Mouse (Mus musculus) hindbrain, embryonic 14.5 days (tissue): ENCODE measurements around the gene Irf5. TPM values are rescaled to one million over a fixed set of nuclear protein-coding genes. Genes with fewer than 3 reads are reported as not detected.

ENCODE experiments used
- ATAC-seq: fragments of 200-750 bp; cut with Nextera tagmentation; 2 replicates; pipeline ENCODE4 v1.8.0; 2017; ENCODE audit warnings: moderate number of reproducible peaks, mild to moderate bottlenecking, moderate TSS enrichment, moderate library complexity; ENCODE audit not compliant: low FRiP score
- DNase-seq: peaks from one replicate; pipeline ENCODE4 v3.0.0-alpha.2; 2015; ENCODE audit warnings: low spot score
- H3K27ac ChIP-seq: fragments of 300-500 bp; sonication (generic); 2 replicates; pipeline ENCODE4 v1.5.1; 2014; ENCODE audit warnings: mild to moderate bottlenecking, moderate library complexity
- H3K27me3 ChIP-seq: fragments of 300-500 bp; sonication (generic); 2 replicates; pipeline ENCODE4 v1.6.1; 2014; ENCODE audit warnings: mild to moderate bottlenecking, low read length, mixed read lengths; ENCODE audit not compliant: control insufficient read depth, insufficient read depth
- H3K36me3 ChIP-seq: fragments of 300-500 bp; sonication (generic); replicated peaks from 2 replicates; pipeline ENCODE4 v1.6.1; 2014; ENCODE audit not compliant: control insufficient read depth, insufficient read depth
- H3K4me1 ChIP-seq: fragments of 300-500 bp; sonication (generic); replicated peaks from 2 replicates; pipeline ENCODE4 v1.6.1; 2014; ENCODE audit warnings: antibody characterized with exemption, low read length, mixed read lengths; ENCODE audit not compliant: control insufficient read depth, insufficient read depth
- H3K4me2 ChIP-seq: fragments of 300-500 bp; sonication (generic); replicated peaks from 2 replicates; pipeline ENCODE4 v1.6.1; 2014; ENCODE audit warnings: mild to moderate bottlenecking, moderate library complexity
- H3K4me3 ChIP-seq: fragments of 300-500 bp; sonication (generic); replicated peaks from 2 replicates; pipeline ENCODE4 v1.5.1; 2014; ENCODE audit warnings: mild to moderate bottlenecking, low read length
- H3K9ac ChIP-seq: fragments of 300-500 bp; sonication (generic); 2 replicates; pipeline ENCODE4 v1.6.1; 2014
- H3K9me3 ChIP-seq: fragments of 300-500 bp; sonication (generic); 2 replicates; pipeline ENCODE4 v1.6.1; 2016; ENCODE audit warnings: low read length; ENCODE audit not compliant: control insufficient read depth
- WGBS: fragments of 180-500 bp; shearing (Covaris S2); extraction: QIAGEN DNeasy Blood & Tissue Kit; methylation state at CpG from one replicate; pipeline ENCODE4 v1.1.7; 2014; 5-methylcytosine and 5-hydroxymethylcytosine counted together
- polyA plus RNA-seq: library from polyadenylated mRNA; unstranded; fragments of >200 nt; fragmentation: Nextera tagmentation; extraction: Ambion mirVana; gene quantifications from 2 replicates; pipeline ENCODE4 v1.2.1, GENCODE M21; 2014

The Irf5 gene
- polyA plus RNA-seq, result 1.5 and 1.7 TPM in 2 replicates

- Histone ChIP-seq H3K4me2 (peak within 1 kb of the TSS; percentile 94), H3K4me3 (peak within 1 kb of the TSS; percentile 52), H3K36me3 (no peaks in the 10 kb centered on the region), H3K4me1 (peaks cover 20% of the 10 kb centered on the region; the same call in 1 of the 2 replicates), H3K9me3 (no peaks in the 10 kb centered on the region), H3K27ac (no peak within 1 kb of the TSS), H3K9ac (peak within 1 kb of the TSS; percentile 56), H3K27me3 (peaks cover 55% of the 10 kb centered on the region)
- ATAC-seq (peak; percentile 52), DNase-seq (no peak)
- WGBS, result under 1% methylated on average over 70 of the region's 96 CpGs
These were observed at the start of gene Irf5 for GRCm38 (mm10) chr6:29526281-29527251. TSS of gene Irf5 (plus strand) at chr6:29526625.

- H3K36me3 ChIP-seq, result no peaks in the 10 kb centered on the region
- H3K9me3 ChIP-seq, result no peaks in the 10 kb centered on the region
- 0 out of 2 replicates have a peak, but pooled peaks cover 7% of the 10 kb centered on the region for H3K4me1 ChIP-seq
- H3K27me3 ChIP-seq, result peaks cover 5% of the 10 kb centered on the region; the same call in 1 of the 2 replicates
- WGBS, result 94% methylated on average over 13 of the region's 13 CpGs
- no peak for DNase-seq
- no peak overlapping the region for H3K27ac ChIP-seq
- H3K9ac ChIP-seq, result no peak overlapping the region
- no peak for ATAC-seq
- H3K4me3 ChIP-seq, result no peak overlapping the region
- H3K4me2 ChIP-seq, result no peak overlapping the region
These were observed 43.7 kb upstream of the Irf5 start for GRCm38 (mm10) chr6:29482691-29483090.

- peak overlapping the region; percentile 20; the same call in 1 of the 2 replicates for H3K9ac ChIP-seq
- DNase-seq (peak; percentile 81), ATAC-seq (peak; percentile 51; the same call in 1 of the 2 replicates)
- H3K4me2 ChIP-seq, result peak overlapping the region; percentile 52
- no peaks in the 10 kb centered on the region for H3K9me3 ChIP-seq
- 0 out of 2 replicates have a peak, but pooled peaks cover 7% of the 10 kb centered on the region for H3K4me1 ChIP-seq
- H3K36me3 ChIP-seq, result no peaks in the 10 kb centered on the region
- WGBS, result 9% methylated on average over 26 of the region's 26 CpGs
- H3K27ac ChIP-seq, result no peak overlapping the region
- 0 out of 2 replicates have a peak overlapping the region, but pooled peaks have one; percentile 15 for H3K4me3 ChIP-seq
- peaks cover 5% of the 10 kb centered on the region; the same call in 1 of the 2 replicates for H3K27me3 ChIP-seq
These were observed 41.5 kb upstream of the Irf5 start for GRCm38 (mm10) chr6:29484716-29485559.

- H3K36me3 ChIP-seq, result no peaks in the 10 kb centered on the region
- ATAC-seq (no peak), DNase-seq (no peak)
- H3K4me2 ChIP-seq, result no peak overlapping the region
- H3K27ac ChIP-seq, result no peak overlapping the region
- no peak overlapping the region for H3K9ac ChIP-seq
- peaks cover 5% of the 10 kb centered on the region; the same call in 1 of the 2 replicates for H3K27me3 ChIP-seq
- 48% methylated on average over 2 of the region's 2 CpGs for WGBS
- no peaks in the 10 kb centered on the region for H3K9me3 ChIP-seq
- H3K4me1 ChIP-seq, result 0 out of 2 replicates have a peak, but pooled peaks cover 7% of the 10 kb centered on the region
- no peak overlapping the region for H3K4me3 ChIP-seq
These were observed 40.5 kb upstream of the Irf5 start for GRCm38 (mm10) chr6:29485951-29486350.

GRCm38 (mm10) chr6:29494101-29494500 is 32.3 kb upstream of the Irf5 start:
- H3K27me3 ChIP-seq, result peaks cover 36% of the 10 kb centered on the region
- no peak overlapping the region for H3K27ac ChIP-seq
- H3K4me2 ChIP-seq, result no peak overlapping the region
- H3K9ac ChIP-seq, result no peak overlapping the region
- no peaks in the 10 kb centered on the region for H3K36me3 ChIP-seq
- H3K4me3 ChIP-seq, result no peak overlapping the region
- no peaks in the 10 kb centered on the region for H3K9me3 ChIP-seq
- no peak for ATAC-seq
- H3K4me1 ChIP-seq, result no peaks in the 10 kb centered on the region
- 85% methylated on average over 4 of the region's 4 CpGs for WGBS
- no peak for DNase-seq

- DNase-seq (no peak), ATAC-seq (peak; percentile 57; the same call in 1 of the 2 replicates)
- H3K9me3 ChIP-seq, result no peaks in the 10 kb centered on the region
- no peak overlapping the region for H3K27ac ChIP-seq
- H3K36me3 ChIP-seq, result no peaks in the 10 kb centered on the region
- H3K9ac ChIP-seq, result no peak overlapping the region
- peaks cover 36% of the 10 kb centered on the region for H3K27me3 ChIP-seq
- H3K4me1 ChIP-seq, result no peaks in the 10 kb centered on the region
- no peak overlapping the region for H3K4me3 ChIP-seq
- 16% methylated on average over 25 of the region's 25 CpGs for WGBS
- no peak overlapping the region for H3K4me2 ChIP-seq
These were observed 30.2 kb upstream of the Irf5 start for GRCm38 (mm10) chr6:29496270-29496669.

- H3K4me3 ChIP-seq, result no peak overlapping the region
- ATAC-seq, result 0 out of 2 replicates have a peak, but pooled peaks have one; percentile 32
These were observed 28.6 kb upstream of the Irf5 start for GRCm38 (mm10) chr6:29497791-29498190.

GRCm38 (mm10) chr6:29500177-29500576 is 26.2 kb upstream of the Irf5 start:
- Histone ChIP-seq H3K27me3 (peaks cover 30% of the 10 kb centered on the region), H3K27ac (no peak overlapping the region), H3K36me3 (no peaks in the 10 kb centered on the region), H3K4me1 (no peaks in the 10 kb centered on the region), H3K9me3 (no peaks in the 10 kb centered on the region), H3K4me2 (no peak overlapping the region), H3K4me3 (no peak overlapping the region), H3K9ac (no peak overlapping the region)
- DNase-seq (no peak), ATAC-seq (no peak)
- WGBS, result 92% methylated on average over 7 of the region's 7 CpGs

More at GRCm38 (mm10) chr6:29497791-29498190, 28.6 kb upstream of the Irf5 start:
- Histone ChIP-seq H3K36me3 (no peaks in the 10 kb centered on the region), H3K9ac (no peak overlapping the region), H3K27ac (no peak overlapping the region), H3K4me2 (no peak overlapping the region), H3K27me3 (peaks cover 36% of the 10 kb centered on the region), H3K4me1 (no peaks in the 10 kb centered on the region), H3K9me3 (no peaks in the 10 kb centered on the region)
- WGBS, result 37% methylated on average over 2 of the region's 2 CpGs
- DNase-seq, result no peak
